Mouse (Mus musculus) embryonic facial prominence, embryonic 15.5 days (tissue): ENCODE measurements around the gene Ppat. TPM values are rescaled to one million over a fixed set of nuclear protein-coding genes. Genes with fewer than 3 reads are reported as not detected.
A peak's percentile ranks its signal among the peaks of the same experiment; 100 is the strongest.

Experiments used
- ATAC-seq: fragments of 200-750 bp; cut with Nextera tagmentation; 2 replicates; pipeline ENCODE4 v1.8.0; 2017; ENCODE audit warnings: low read depth, moderate TSS enrichment; ENCODE audit not compliant: insufficient number of reproducible peaks, low FRiP score, low TSS enrichment
- H3K27ac ChIP-seq: fragments of 300-500 bp; sonication (generic); replicated peaks from 2 replicates; pipeline ENCODE4 v1.5.1; 2015; ENCODE audit warnings: mild to moderate bottlenecking, inconsistent platforms
- H3K27me3 ChIP-seq: fragments of 300-500 bp; sonication (generic); 2 replicates; pipeline ENCODE4 v1.6.1; 2015; ENCODE audit warnings: inconsistent platforms
- H3K36me3 ChIP-seq: fragments of 300-500 bp; sonication (generic); 2 replicates; pipeline ENCODE4 v1.6.1; 2015; ENCODE audit warnings: mild to moderate bottlenecking, inconsistent platforms
- H3K4me1 ChIP-seq: fragments of 300-500 bp; sonication (generic); 2 replicates; pipeline ENCODE4 v1.6.1; 2015; ENCODE audit warnings: inconsistent platforms
- H3K4me2 ChIP-seq: fragments of 300-500 bp; sonication (generic); replicated peaks from 2 replicates; pipeline ENCODE4 v1.6.1; 2015; ENCODE audit warnings: mild to moderate bottlenecking, inconsistent platforms
- H3K4me3 ChIP-seq: fragments of 300-500 bp; sonication (generic); replicated peaks from 2 replicates; pipeline ENCODE4 v1.5.1; 2015; ENCODE audit warnings: mild to moderate bottlenecking, inconsistent platforms
- H3K9ac ChIP-seq: fragments of 300-500 bp; sonication (generic); 2 replicates; pipeline ENCODE4 v1.6.1; 2015; ENCODE audit warnings: inconsistent platforms
- H3K9me3 ChIP-seq: fragments of 300-500 bp; sonication (generic); replicated peaks from 2 replicates; pipeline ENCODE4 v1.6.1; 2016; ENCODE audit warnings: inconsistent platforms
- WGBS: fragments of 180-500 bp; shearing (Covaris S2); methylation state at CpG from one replicate; pipeline ENCODE4 v1.1.7; 2015; 5-methylcytosine and 5-hydroxymethylcytosine counted together
- polyA plus RNA-seq: library from polyadenylated mRNA; unstranded; fragments of >200 nt; fragmentation: Nextera tagmentation; extraction: Ambion mirVana; gene quantifications from 2 replicates; pipeline ENCODE4 v1.2.1, GENCODE M21; 2015

The Ppat gene
- polyA plus RNA-seq, 1 experiment from 2014 or later = 17.1 TPM

- Histone ChIP-seq H3K27ac (no peak overlapping the region), H3K9me3 (no peaks in the 10 kb centered on the region), H3K27me3 (no peaks in the 10 kb centered on the region), H3K4me1 (peaks cover 5% of the 10 kb centered on the region), H3K9ac (no peak overlapping the region), H3K4me3 (no peak overlapping the region), H3K4me2 (no peak overlapping the region), H3K36me3 (peaks cover 15% of the 10 kb centered on the region)
- WGBS = 85% methylated on average over 3 of the region's 3 CpGs
- ATAC-seq = no peak
Measured at GRCm38 (mm10) chr5:76910807-76911206, 40.6 kb downstream of the Ppat start.

GRCm38 (mm10) chr5:76906155-76906499 lies 45.3 kb downstream of the Ppat start:
- H3K27ac ChIP-seq = peak overlapping the region; percentile 86
- H3K27me3 ChIP-seq = no peaks in the 10 kb centered on the region
- peaks cover 10% of the 10 kb centered on the region for H3K4me1 ChIP-seq
- no peaks in the 10 kb centered on the region for H3K9me3 ChIP-seq
- H3K4me3 ChIP-seq = peak overlapping the region; percentile 81
- peak overlapping the region; percentile 80 for H3K4me2 ChIP-seq
- WGBS = 37% methylated on average over 3 of the region's 3 CpGs
- ATAC-seq = no peak
- no peaks in the 10 kb centered on the region for H3K36me3 ChIP-seq
- H3K9ac ChIP-seq = peak overlapping the region; percentile 85; the same call in 1 of the 2 replicates

- WGBS = under 1% methylated on average over 46 of the region's 47 CpGs
- Histone ChIP-seq H3K9ac (peak within 1 kb of the TSS; percentile 85), H3K9me3 (no peaks in the 10 kb centered on the region), H3K27ac (peak within 1 kb of the TSS; percentile 86), H3K4me3 (peak within 1 kb of the TSS; percentile 81), H3K27me3 (no peaks in the 10 kb centered on the region), H3K4me1 (peaks cover 10% of the 10 kb centered on the region), H3K36me3 (no peaks in the 10 kb centered on the region), H3K4me2 (peak within 1 kb of the TSS; percentile 80)
- ATAC-seq = peak; percentile 97
Measured at GRCm38 (mm10) chr5:76905405-76906154, 45.8 kb downstream of the Ppat start, which contains the start of gene Aasdh. TSS of gene Aasdh (minus strand) at chr5:76905514.

- no peaks in the 10 kb centered on the region for H3K9me3 ChIP-seq
- no peaks in the 10 kb centered on the region for H3K27me3 ChIP-seq
- ATAC-seq = no peak; the same call in 1 of the 2 replicates
- H3K4me3 ChIP-seq = peak overlapping the region; percentile 81
- peak overlapping the region; percentile 80 for H3K4me2 ChIP-seq
- WGBS = 2% methylated on average over 19 of the region's 19 CpGs
- peaks cover 10% of the 10 kb centered on the region for H3K4me1 ChIP-seq
- peaks cover 2% of the 10 kb centered on the region; the same call in 1 of the 2 replicates for H3K36me3 ChIP-seq
- peak overlapping the region; percentile 86 for H3K27ac ChIP-seq
- peak overlapping the region; percentile 85 for H3K9ac ChIP-seq
Measured at GRCm38 (mm10) chr5:76904713-76905404, 46.5 kb downstream of the Ppat start.

- 77% methylated on average over 4 of the region's 4 CpGs for WGBS
- H3K4me3 ChIP-seq = no peak overlapping the region
- H3K27me3 ChIP-seq = no peaks in the 10 kb centered on the region
- H3K27ac ChIP-seq = no peak overlapping the region
- ATAC-seq = no peak
- no peaks in the 10 kb centered on the region for H3K9me3 ChIP-seq
- peaks cover 16% of the 10 kb centered on the region; the same call in 1 of the 2 replicates for H3K36me3 ChIP-seq
- no peak overlapping the region for H3K4me2 ChIP-seq
- H3K9ac ChIP-seq = no peak overlapping the region
- peaks cover 10% of the 10 kb centered on the region for H3K4me1 ChIP-seq
Measured at GRCm38 (mm10) chr5:76902131-76902530, 49.2 kb downstream of the Ppat start.

- no peak overlapping the region for H3K4me2 ChIP-seq
- H3K36me3 ChIP-seq = peaks cover 42% of the 10 kb centered on the region
- no peak for ATAC-seq
- no peaks in the 10 kb centered on the region for H3K4me1 ChIP-seq
- WGBS = 82% methylated on average over 2 of the region's 2 CpGs
- H3K9me3 ChIP-seq = no peaks in the 10 kb centered on the region
- no peak overlapping the region for H3K9ac ChIP-seq
- no peaks in the 10 kb centered on the region for H3K27me3 ChIP-seq
- no peak overlapping the region for H3K27ac ChIP-seq
- H3K4me3 ChIP-seq = no peak overlapping the region
Measured at GRCm38 (mm10) chr5:76893084-76893483, 58.3 kb downstream of the Ppat start.

GRCm38 (mm10) chr5:76892608-76893007 lies 58.8 kb downstream of the Ppat start:
- no peak overlapping the region for H3K4me2 ChIP-seq
- 85% methylated on average over 2 of the region's 2 CpGs for WGBS
- no peak overlapping the region for H3K9ac ChIP-seq
- no peaks in the 10 kb centered on the region for H3K4me1 ChIP-seq
- H3K4me3 ChIP-seq = no peak overlapping the region
- no peaks in the 10 kb centered on the region for H3K27me3 ChIP-seq
- no peak overlapping the region for H3K27ac ChIP-seq
- peaks cover 38% of the 10 kb centered on the region for H3K36me3 ChIP-seq
- ATAC-seq = no peak
- no peaks in the 10 kb centered on the region for H3K9me3 ChIP-seq

GRCm38 (mm10) chr5:76887011-76887410 lies 64.4 kb downstream of the Ppat start:
- no peaks in the 10 kb centered on the region for H3K4me1 ChIP-seq
- H3K9ac ChIP-seq = no peak overlapping the region
- no peak overlapping the region for H3K27ac ChIP-seq
- no peaks in the 10 kb centered on the region for H3K27me3 ChIP-seq
- H3K36me3 ChIP-seq = peaks cover 57% of the 10 kb centered on the region
- H3K4me3 ChIP-seq = no peak overlapping the region
- H3K4me2 ChIP-seq = no peak overlapping the region
- WGBS = 90% methylated on average over 2 of the region's 2 CpGs
- no peak for ATAC-seq
- no peaks in the 10 kb centered on the region for H3K9me3 ChIP-seq

GRCm38 (mm10) chr5:76884107-76884506 lies 67.3 kb downstream of the Ppat start:
- H3K36me3 ChIP-seq = peaks cover 54% of the 10 kb centered on the region
- no peak for ATAC-seq
- no peak overlapping the region for H3K4me3 ChIP-seq
- WGBS = 80% methylated on average over 1 of the region's 1 CpGs
- no peaks in the 10 kb centered on the region for H3K4me1 ChIP-seq
- no peak overlapping the region for H3K27ac ChIP-seq
- H3K4me2 ChIP-seq = no peak overlapping the region
- H3K9me3 ChIP-seq = no peaks in the 10 kb centered on the region
- H3K27me3 ChIP-seq = no peaks in the 10 kb centered on the region
- no peak overlapping the region for H3K9ac ChIP-seq

GRCm38 (mm10) chr5:76876106-76876758 lies 75.1 kb downstream of the Ppat start:
- Histone ChIP-seq H3K27ac (no peak overlapping the region), H3K4me3 (no peak overlapping the region), H3K36me3 (peaks cover 34% of the 10 kb centered on the region), H3K4me1 (no peaks in the 10 kb centered on the region), H3K9me3 (no peaks in the 10 kb centered on the region), H3K4me2 (no peak overlapping the region), H3K27me3 (no peaks in the 10 kb centered on the region), H3K9ac (no peak overlapping the region)
- WGBS = 89% methylated on average over 25 of the region's 25 CpGs
- no peak for ATAC-seq

GRCm38 (mm10) chr5:76869553-76869952 lies 81.8 kb downstream of the Ppat start:
- H3K4me2 ChIP-seq = peak overlapping the region; percentile 47
- H3K27ac ChIP-seq = no peak overlapping the region
- H3K36me3 ChIP-seq = peaks cover 25% of the 10 kb centered on the region
- no peaks in the 10 kb centered on the region for H3K9me3 ChIP-seq
- no peaks in the 10 kb centered on the region for H3K4me1 ChIP-seq
- peak overlapping the region; percentile 40 for H3K4me3 ChIP-seq
- no peak for ATAC-seq
- WGBS = 53% methylated on average over 6 of the region's 6 CpGs
- H3K9ac ChIP-seq = no peak overlapping the region
- H3K27me3 ChIP-seq = no peaks in the 10 kb centered on the region
